Mouse (Mus musculus) ovary, adult 2 months (tissue): ENCODE measurements around the gene Gm13290. TPM values are rescaled to one million over a fixed set of nuclear protein-coding genes. Genes with fewer than 3 reads are reported as not detected.

ENCODE experiments used
- polyA plus RNA-seq: library from polyadenylated mRNA; depleted of rRNA; stranded (reverse); fragments of >200 nt; gene quantifications from 2 replicates; pipeline ENCODE4 v1.2.3, GENCODE M21; 2012; rRNA removed

Gene Gm13290
- not detected in 2 replicates for polyA plus RNA-seq

GRCm38 (mm10) chr4:88773534-88773933, at the start of gene Gm13290:
Gene Gm13290, plus strand, starts transcription at chr4:88773834.

GRCm38 (mm10) chr4:88754818-88755340, 18.8 kb upstream of the Gm13290 start, which contains the start of gene Gm13271:
Gene Gm13271, plus strand, starts transcription at chr4:88754868.

GRCm38 (mm10) chr4:88759610-88760268, 13.9 kb upstream of the Gm13290 start, which contains the start of gene Gm13283:
Gene Gm13283, plus strand, starts transcription at chr4:88760119.

GRCm38 (mm10) chr4:88776622-88777021, 3.0 kb downstream of the Gm13290 start, which contains the start of gene Gm13289:
Gene Gm13289, plus strand, starts transcription at chr4:88776922.

GRCm38 (mm10) chr4:88779550-88779949, 5.9 kb downstream of the Gm13290 start, which contains the start of gene Gm13272:
Gene Gm13272, plus strand, starts transcription at chr4:88779850.

GRCm38 (mm10) chr4:88781831-88782230, 8.2 kb downstream of the Gm13290 start, which contains the start of gene Ifnz:
Gene Ifnz, plus strand, starts transcription at chr4:88782131.

GRCm38 (mm10) chr4:88785409-88785808, 11.8 kb downstream of the Gm13290 start, which contains the start of gene Gm13276:
Gene Gm13276, plus strand, starts transcription at chr4:88785709.

GRCm38 (mm10) chr4:88788402-88788801, 14.8 kb downstream of the Gm13290 start, which contains the start of gene Gm13277:
Gene Gm13277, plus strand, starts transcription at chr4:88788632.

GRCm38 (mm10) chr4:88791250-88791649, 17.6 kb downstream of the Gm13290 start, which contains the start of gene Gm13278:
Gene Gm13278, plus strand, starts transcription at chr4:88791550.

GRCm38 (mm10) chr4:88793936-88794675, 20.5 kb downstream of the Gm13290 start, which contains the start of gene Gm13275:
Gene Gm13275, plus strand, starts transcription at chr4:88794487.

GRCm38 (mm10) chr4:88797097-88797496, 23.5 kb downstream of the Gm13290 start, which contains the start of gene Gm13279:
Gene Gm13279, plus strand, starts transcription at chr4:88797397.

GRCm38 (mm10) chr4:88799365-88799764, 25.7 kb downstream of the Gm13290 start, which contains the start of gene Gm13285:
Gene Gm13285, plus strand, starts transcription at chr4:88799665.

GRCm38 (mm10) chr4:88802954-88803353, 29.3 kb downstream of the Gm13290 start, which contains the start of gene Gm13287:
Gene Gm13287, plus strand, starts transcription at chr4:88803254.

GRCm38 (mm10) chr4:88805231-88805630, 31.6 kb downstream of the Gm13290 start, which contains the start of gene Gm13288:
Gene Gm13288, plus strand, starts transcription at chr4:88805531.

GRCm38 (mm10) chr4:88815928-88816327, 42.3 kb downstream of the Gm13290 start, which contains the start of gene Ifna7:
Gene Ifna7, plus strand, starts transcription at chr4:88816228.

GRCm38 (mm10) chr4:88819659-88820058, 46.0 kb downstream of the Gm13290 start, which contains the start of gene Ifna11:
Gene Ifna11, plus strand, starts transcription at chr4:88819959.

Other genes with a start within 250 kb of the Gm13290 start
- not detected in 2 replicates for gene Ifna15, start 215.6 kb upstream of the Gm13290 start, polyA plus RNA-seq
- gene Ifna14, start 202.0 kb upstream of the Gm13290 start, polyA plus RNA-seq, result not detected in 2 replicates
- gene Ifna9, start 181.4 kb upstream of the Gm13290 start, polyA plus RNA-seq, result not detected in 2 replicates
- gene Ifna12, start 170.5 kb upstream of the Gm13290 start, polyA plus RNA-seq, result not detected in 2 replicates
- 1.1 and 1.9 TPM in 2 replicates for gene C87499, start 139.4 kb upstream of the Gm13290 start, polyA plus RNA-seq
- gene Ifna13, start 129.4 kb upstream of the Gm13290 start, polyA plus RNA-seq, result not detected in 2 replicates
- gene Ifna16, start 96.9 kb upstream of the Gm13290 start, polyA plus RNA-seq, result not detected in 2 replicates
- not detected in 2 replicates for gene Ifna2, start 89.9 kb upstream of the Gm13290 start, polyA plus RNA-seq
- gene Ifnab, start 82.5 kb upstream of the Gm13290 start, polyA plus RNA-seq, result not detected in 2 replicates
- 0.54 and 0.57 TPM in 2 replicates for gene Gm26566, start 52.0 kb upstream of the Gm13290 start, polyA plus RNA-seq
- 26.4 and 40.2 TPM in 2 replicates for gene Klhl9, start 51.4 kb upstream of the Gm13290 start, polyA plus RNA-seq
- not detected in 2 replicates for gene Gm13271, start 19.0 kb upstream of the Gm13290 start, polyA plus RNA-seq
- not detected in 2 replicates for gene Gm13283, start 13.7 kb upstream of the Gm13290 start, polyA plus RNA-seq
- not detected in 2 replicates for gene Gm13289, start 3.1 kb downstream of the Gm13290 start, polyA plus RNA-seq
- gene Gm13272, start 6.0 kb downstream of the Gm13290 start, polyA plus RNA-seq, result not detected in 2 replicates
- not detected in 2 replicates for gene Ifnz, start 8.3 kb downstream of the Gm13290 start, polyA plus RNA-seq
- gene Gm13276, start 11.9 kb downstream of the Gm13290 start, polyA plus RNA-seq, result not detected in 2 replicates
- not detected in 2 replicates for gene Gm13277, start 14.8 kb downstream of the Gm13290 start, polyA plus RNA-seq
- not detected in 2 replicates for gene Gm13278, start 17.7 kb downstream of the Gm13290 start, polyA plus RNA-seq
- gene Gm13275, start 20.7 kb downstream of the Gm13290 start, polyA plus RNA-seq, result not detected in 2 replicates
- not detected in 2 replicates for gene Gm13279, start 23.6 kb downstream of the Gm13290 start, polyA plus RNA-seq
- gene Gm13285, start 25.8 kb downstream of the Gm13290 start, polyA plus RNA-seq, result not detected in 2 replicates
- not detected in 2 replicates for gene Gm13287, start 29.4 kb downstream of the Gm13290 start, polyA plus RNA-seq
- 0.06 TPM in 1 of 2 replicates, not detected in the other for gene Gm13288, start 31.7 kb downstream of the Gm13290 start, polyA plus RNA-seq
- gene Ifna7, start 42.4 kb downstream of the Gm13290 start, polyA plus RNA-seq, result not detected in 2 replicates
- gene Ifna11, start 46.1 kb downstream of the Gm13290 start, polyA plus RNA-seq, result not detected in 2 replicates
- gene Ifna6, start 53.6 kb downstream of the Gm13290 start, polyA plus RNA-seq, result not detected in 2 replicates
- gene Ifna5, start 61.7 kb downstream of the Gm13290 start, polyA plus RNA-seq, result not detected in 2 replicates
- gene Ifna4, start 68.0 kb downstream of the Gm13290 start, polyA plus RNA-seq, result not detected in 2 replicates
- gene Ifna1, start 76.3 kb downstream of the Gm13290 start, polyA plus RNA-seq, result not detected in 2 replicates
- gene Ifne, start 106.4 kb downstream of the Gm13290 start, polyA plus RNA-seq, result 0.33 and 1.0 TPM in 2 replicates